ENCODE assay signal across 36 mouse cellular contexts in genomic region chr11:70206801-70207200, GRCm38 (mm10). TPM values are rescaled to one million over a fixed set of nuclear protein-coding genes. Genes with fewer than 3 reads are reported as not detected.
"Had no signal": no experiment of that assay in that cellular context is flagged by ENCODE, and none has a peak within 500 bp of the region (broad histone marks: within the 10 kb centered on the region; RNA-seq: fewer than 3 reads in every experiment).

No protein-coding gene starts in this region.

- H3K36me3 ChIP-seq: limb, embryonic 10.5 days; limb, embryonic 12.5 days; limb, embryonic 13.5 days; limb, embryonic 15.5 days; liver, embryonic 12.5 days; liver, embryonic 13.5 days; liver, embryonic 15.5 days; lung, embryonic 15.5 days; midbrain, embryonic 10.5 days; midbrain, embryonic 12.5 days; midbrain, embryonic 13.5 days; midbrain, embryonic 15.5 days; neural tube, embryonic 12.5 days; neural tube, embryonic 13.5 days had no signal

- H3K4me3 ChIP-seq: limb, embryonic 10.5 days; limb, embryonic 12.5 days; limb, embryonic 13.5 days; limb, embryonic 15.5 days; liver, embryonic 12.5 days; liver, embryonic 13.5 days; liver, embryonic 15.5 days; lung, embryonic 15.5 days; megakaryocyte, embryonic 14.5 days; midbrain, embryonic 10.5 days; midbrain, embryonic 12.5 days; midbrain, embryonic 13.5 days; midbrain, embryonic 15.5 days; myocyte; neural tube, embryonic 12.5 days; neural tube, embryonic 13.5 days had no signal

- H3K27ac ChIP-seq: limb, embryonic 10.5 days; limb, embryonic 12.5 days; limb, embryonic 13.5 days; limb, embryonic 15.5 days; liver, embryonic 12.5 days; liver, embryonic 13.5 days; liver, embryonic 14.5 days; liver, embryonic 15.5 days; lung, embryonic 15.5 days; macrophage; midbrain, embryonic 10.5 days; midbrain, embryonic 12.5 days; midbrain, embryonic 13.5 days; midbrain, embryonic 15.5 days; neural tube, embryonic 12.5 days; neural tube, embryonic 13.5 days had no signal

- H3K27me3 ChIP-seq: limb, embryonic 15.5 days; lung, embryonic 15.5 days; midbrain, embryonic 15.5 days had no signal

- H3K9me3 ChIP-seq: limb, embryonic 10.5 days; limb, embryonic 12.5 days; limb, embryonic 13.5 days; limb, embryonic 15.5 days; liver, embryonic 12.5 days; liver, embryonic 13.5 days; liver, embryonic 15.5 days; lung, embryonic 15.5 days; midbrain, embryonic 10.5 days; midbrain, embryonic 12.5 days; midbrain, embryonic 13.5 days; midbrain, embryonic 15.5 days; neural tube, embryonic 12.5 days; neural tube, embryonic 13.5 days had no signal

- H3K4me1 ChIP-seq: limb, embryonic 10.5 days; limb, embryonic 12.5 days; limb, embryonic 13.5 days; limb, embryonic 15.5 days; liver, embryonic 13.5 days; lung, embryonic 15.5 days; midbrain, embryonic 10.5 days; midbrain, embryonic 12.5 days; midbrain, embryonic 13.5 days; midbrain, embryonic 15.5 days; neural tube, embryonic 12.5 days; neural tube, embryonic 13.5 days had no signal

- H3K9ac ChIP-seq: limb, embryonic 12.5 days; limb, embryonic 13.5 days; limb, embryonic 15.5 days; liver, embryonic 12.5 days; liver, embryonic 13.5 days; liver, embryonic 14.5 days; liver, embryonic 15.5 days; lung, embryonic 14.5 days; lung, embryonic 15.5 days; midbrain, embryonic 12.5 days; midbrain, embryonic 13.5 days; midbrain, embryonic 15.5 days; neural tube, embryonic 12.5 days; neural tube, embryonic 13.5 days had no signal

- H3K4me2 ChIP-seq: limb, embryonic 12.5 days; limb, embryonic 13.5 days; limb, embryonic 15.5 days; liver, embryonic 11.5 days; liver, embryonic 12.5 days; liver, embryonic 13.5 days; liver, embryonic 15.5 days; lung, embryonic 14.5 days; lung, embryonic 15.5 days; midbrain, embryonic 11.5 days; midbrain, embryonic 12.5 days; midbrain, embryonic 13.5 days; midbrain, embryonic 15.5 days; neural tube, embryonic 12.5 days; neural tube, embryonic 13.5 days had no signal

- DNase-seq: left cerebral cortex, postnatal 4 days; liver; liver, embryonic 13.5 days; lung, adult 18-20 months; lung, adult 2 months; lung, embryonic 14.5 days; lung, postnatal 10 days; lung, postnatal 14 days; lung, postnatal 36 days; lung, postnatal 4 days; midbrain, embryonic 14.5 days had no signal

- ATAC-seq: liver, embryonic 12.5 days; lung, postnatal 0 days; midbrain, embryonic 13.5 days; midbrain, embryonic 15.5 days; midbrain, embryonic 16.5 days had no signal

RNA-seq across cellular contexts. Expression of gene Slc16a11, which starts 5.8 kb away (rescaled TPM):
- total RNA-seq: megakaryocyte progenitor cell, adult 5-6 weeks; megakaryocyte, adult 5-6 weeks; megakaryocyte-erythroid progenitor cell, adult 5-6 weeks; monocyte, adult 5-6 weeks had no signal
- polyA plus RNA-seq: macrophage had no signal

RNA-seq across cellular contexts. Expression of gene Bcl6b, which starts 22.8 kb away (rescaled TPM):
- total RNA-seq: megakaryocyte progenitor cell, adult 5-6 weeks; monocyte, adult 5-6 weeks had no signal
- polyA plus RNA-seq: macrophage had no signal

RNA-seq across cellular contexts. Expression of gene Gm21988, which starts 32.8 kb away (rescaled TPM):
- total RNA-seq: monocyte, adult 5-6 weeks had no signal
